Mouse (Mus musculus): ENCODE measurements around the gene Foxo3. TPM values are rescaled to one million over a fixed set of nuclear protein-coding genes. Genes with fewer than 3 reads are reported as not detected.

Foxo3 gene
- total and polyA plus RNA-seq, 3 experiments = 9.2 to 18.2 (median 12.6) TPM

GRCm38 (mm10) chr10:42144788-42145187 is 131.8 kb downstream of the Foxo3 start:
- no peak overlapping the region for H3K27ac ChIP-seq (ENCODE audit: insufficient read depth, low read depth)
- no peaks in the 10 kb centered on the region for H3K27me3 ChIP-seq (replicated peaks)
- TF ChIP-seq SMC3 (IDR thresholded peaks at IDR 0.05; ENCODE audit: low read depth, low read length) (no peak), MAX (IDR thresholded peaks at IDR 0.05; ENCODE audit: low read length) (no peak), ZNF384 (IDR thresholded peaks at IDR 0.05; ENCODE audit: low read depth, low read length) (no peak), MYC (IDR thresholded peaks at IDR 0.05; ENCODE audit: low read depth, low read length) (no peak), CHD1 (IDR thresholded peaks at IDR 0.05; ENCODE audit: low read depth, low read length) (no peak), ZMIZ1 (IDR thresholded peaks at IDR 0.05; ENCODE audit: low read depth, low read length) (no peak), TBP (conservative IDR thresholded peaks at IDR 0.05; ENCODE audit: low read depth, low read length) (no peak), ZKSCAN1 (IDR thresholded peaks at IDR 0.05; ENCODE audit: borderline replicate concordance, low read depth, low read length) (no peak), POLR2A (IDR thresholded peaks at IDR 0.05; ENCODE audit: low read depth, low read length) (no peak), NRF1 (IDR thresholded peaks at IDR 0.05; ENCODE audit: low read depth, low read length) (no peak), POLR2AphosphoS2 (IDR thresholded peaks at IDR 0.05; ENCODE audit: low read depth, low read length) (no peak), ELF1 (IDR thresholded peaks at IDR 0.05; ENCODE audit: low read depth, low read length) (no peak), MXI1 (IDR thresholded peaks at IDR 0.05; ENCODE audit: low read depth, low read length) (no peak), ZC3H11A (IDR thresholded peaks at IDR 0.05; ENCODE audit: low read depth, low read length) (no peak), CTCF (conservative IDR thresholded peaks at IDR 0.05 in 1 of 2, IDR thresholded peaks at IDR 0.05 in 1 of 2; ENCODE audit: low read depth in 2 of 2, low read length in 2 of 2) (no peak), PAX5 (IDR thresholded peaks at IDR 0.05; ENCODE audit: low read length) (no peak)
- H3K9me3 ChIP-seq (replicated peaks; ENCODE audit: low read length) = no peaks in the 10 kb centered on the region
- no peak overlapping the region for H3K9ac ChIP-seq (ENCODE audit: insufficient read depth, low read depth)
- in situ Hi-C loops (cut with MboI; ENCODE audit: low pct_ligation_motif_present, low pct_unique_long_range_greater_than_20kb, low sequenced_read_pairs) = no loop called here
- H3K36me3 ChIP-seq (replicated peaks in 1 of 2; ENCODE audit: control insufficient read depth in 1 of 2, insufficient read depth in 1 of 2, low read length in 1 of 2) = no peaks in the 10 kb centered on the region
- H3K4me3 ChIP-seq (replicated peaks in 1 of 3; ENCODE audit: low read depth in 2 of 3, low read length in 2 of 3, poor library complexity in 1 of 3) = no peak overlapping the region
- no peak for DNase-seq (ENCODE audit: extremely low read depth)
- no peaks in the 10 kb centered on the region for H3K4me1 ChIP-seq (ENCODE audit: control insufficient read depth in 1 of 2, insufficient read depth in 2 of 2)
- dilution Hi-C loops (cut with MboI; ENCODE audit: extremely low pct_ligation_motif_present, extremely low pct_unique_long_range_greater_than_20kb, low sequenced_read_pairs) = no loop called here
- H3K79me2 ChIP-seq (replicated peaks; ENCODE audit: control insufficient read depth, extremely low read depth, insufficient read depth, poor library complexity, severe bottlenecking) = no peaks in the 10 kb centered on the region
- no peak overlapping the region for H3K4me2 ChIP-seq (ENCODE audit: insufficient read depth, low read depth, poor library complexity, severe bottlenecking)

- H3K36me3 ChIP-seq (replicated peaks in 1 of 2; ENCODE audit: control insufficient read depth in 1 of 2, insufficient read depth in 1 of 2, low read length in 1 of 2) = no peaks in the 10 kb centered on the region
- no peaks in the 10 kb centered on the region for H3K4me1 ChIP-seq (ENCODE audit: control insufficient read depth in 1 of 2, insufficient read depth in 2 of 2)
- no peaks in the 10 kb centered on the region for H3K9me3 ChIP-seq (replicated peaks; ENCODE audit: low read length)
- DNase-seq (ENCODE audit: extremely low read depth) = no peak
- TF ChIP-seq CHD1 (IDR thresholded peaks at IDR 0.05; ENCODE audit: low read depth, low read length) (no peak), ZNF384 (IDR thresholded peaks at IDR 0.05; ENCODE audit: low read depth, low read length) (no peak), MAX (IDR thresholded peaks at IDR 0.05; ENCODE audit: low read length) (no peak), BHLHE40 (IDR thresholded peaks at IDR 0.05; ENCODE audit: low read depth, low read length) (no peak), E2F4 (IDR thresholded peaks at IDR 0.05; ENCODE audit: insufficient replicate concordance, low read depth, low read length) (no peak), TBP (conservative IDR thresholded peaks at IDR 0.05; ENCODE audit: low read depth, low read length) (no peak), UBTF (IDR thresholded peaks at IDR 0.05; ENCODE audit: low read depth, low read length) (no peak), IRF4 (IDR thresholded peaks at IDR 0.05; ENCODE audit: low read depth, low read length) (no peak), MEF2A (IDR thresholded peaks at IDR 0.05; ENCODE audit: borderline replicate concordance, low read depth, low read length) (no peak), MAZ (IDR thresholded peaks at IDR 0.05; ENCODE audit: low read depth, low read length) (no peak), GABPA (IDR thresholded peaks at IDR 0.05; ENCODE audit: insufficient replicate concordance, low read depth, low read length) (no peak), SIN3A (IDR thresholded peaks at IDR 0.05; ENCODE audit: low read length) (no peak), NELFE (IDR thresholded peaks at IDR 0.05; ENCODE audit: low read depth, low read length) (no peak)
- no peaks in the 10 kb centered on the region for H3K27me3 ChIP-seq (replicated peaks)
- no peaks in the 10 kb centered on the region for H3K79me2 ChIP-seq (replicated peaks; ENCODE audit: control insufficient read depth, extremely low read depth, insufficient read depth, poor library complexity, severe bottlenecking)
- no peak overlapping the region for H3K9ac ChIP-seq (ENCODE audit: insufficient read depth, low read depth)
- H3K27ac ChIP-seq (ENCODE audit: insufficient read depth, low read depth) = no peak overlapping the region
- no peak overlapping the region for H3K4me3 ChIP-seq (replicated peaks in 1 of 3; ENCODE audit: low read depth in 2 of 3, low read length in 2 of 3, poor library complexity in 1 of 3)
- H3K4me2 ChIP-seq (ENCODE audit: insufficient read depth, low read depth, poor library complexity, severe bottlenecking) = no peak overlapping the region
- in situ Hi-C loops (cut with MboI; ENCODE audit: low pct_ligation_motif_present, low pct_unique_long_range_greater_than_20kb, low sequenced_read_pairs) = no loop called here
- dilution Hi-C loops (cut with MboI; ENCODE audit: extremely low pct_ligation_motif_present, extremely low pct_unique_long_range_greater_than_20kb, low sequenced_read_pairs) = no loop called here
Measured at GRCm38 (mm10) chr10:42144176-42144575, 132.4 kb downstream of the Foxo3 start.
